Mouse (Mus musculus) kidney, embryonic 14.5 days (tissue): ENCODE measurements around the gene Pus7. TPM values are rescaled to one million over a fixed set of nuclear protein-coding genes. Genes with fewer than 3 reads are reported as not detected.

Experiments used
- ATAC-seq: fragments of 200-750 bp; cut with Nextera tagmentation; 2 replicates; pipeline ENCODE4 v1.8.0; 2017; ENCODE audit warnings: moderate number of reproducible peaks, mild to moderate bottlenecking, moderate TSS enrichment, moderate library complexity; ENCODE audit not compliant: low FRiP score, low TSS enrichment
- H3K27ac ChIP-seq: fragments of 300-500 bp; sonication (generic); 2 replicates; pipeline ENCODE4 v1.5.1; 2014; ENCODE audit warnings: low read depth, mild to moderate bottlenecking, low read length, moderate library complexity, mixed read lengths
- H3K27me3 ChIP-seq: fragments of 300-500 bp; sonication (generic); 2 replicates; pipeline ENCODE4 v1.6.1; 2014; ENCODE audit warnings: mild to moderate bottlenecking, low read length; ENCODE audit not compliant: control insufficient read depth, insufficient read depth
- H3K36me3 ChIP-seq: fragments of 300-500 bp; sonication (generic); 2 replicates; pipeline ENCODE4 v1.6.1; 2014; ENCODE audit warnings: low read length, mixed read lengths; ENCODE audit not compliant: control insufficient read depth, insufficient read depth
- H3K4me1 ChIP-seq: fragments of 300-500 bp; sonication (generic); 2 replicates; pipeline ENCODE4 v1.6.1; 2014; ENCODE audit warnings: low read length, mixed read lengths; ENCODE audit not compliant: control insufficient read depth, insufficient read depth
- H3K4me2 ChIP-seq: fragments of 300-500 bp; sonication (generic); replicated peaks from 2 replicates; pipeline ENCODE4 v1.6.1; 2014; ENCODE audit warnings: low read depth, mild to moderate bottlenecking, low read length
- H3K4me3 ChIP-seq: fragments of 300-500 bp; sonication (generic); 2 replicates; pipeline ENCODE4 v1.5.1; 2014; ENCODE audit warnings: mild to moderate bottlenecking, low read length
- H3K9ac ChIP-seq: fragments of 300-500 bp; sonication (generic); 2 replicates; pipeline ENCODE4 v1.6.1; 2014; ENCODE audit warnings: low read depth, mild to moderate bottlenecking, low read length, moderate library complexity
- H3K9me3 ChIP-seq: fragments of 300-500 bp; sonication (generic); 2 replicates; pipeline ENCODE4 v1.6.1; 2016; ENCODE audit warnings: low read length; ENCODE audit not compliant: control insufficient read depth
- WGBS: fragments of 180-500 bp; shearing (Covaris S2); extraction: QIAGEN DNeasy Blood & Tissue Kit; methylation state at CpG from one replicate; pipeline ENCODE4 v1.1.7; 2014; 5-methylcytosine and 5-hydroxymethylcytosine counted together
- polyA plus RNA-seq: library from polyadenylated mRNA; unstranded; fragments of >200 nt; fragmentation: Nextera tagmentation; extraction: Ambion mirVana; gene quantifications from 2 replicates; pipeline ENCODE4 v1.2.1, GENCODE M21; 2014

Pus7 gene
- polyA plus RNA-seq, 1 experiment from 2014 or later, result 41.4 TPM

- 78% methylated on average over 4 of the region's 4 CpGs for WGBS
- no peak overlapping the region for H3K4me2 ChIP-seq
- no peak for ATAC-seq
- H3K9ac ChIP-seq, result no peak overlapping the region
- no peaks in the 10 kb centered on the region for H3K27me3 ChIP-seq
- H3K9me3 ChIP-seq, result no peaks in the 10 kb centered on the region
- H3K27ac ChIP-seq, result no peak overlapping the region
- peaks cover 11% of the 10 kb centered on the region; the same call in 1 of the 2 replicates for H3K36me3 ChIP-seq
- no peak overlapping the region for H3K4me3 ChIP-seq
- H3K4me1 ChIP-seq, result no peaks in the 10 kb centered on the region
These were observed 5.6 kb upstream of the Pus7 start for GRCm38 (mm10) chr5:23789078-23789612.

- Histone ChIP-seq H3K27ac (no peak overlapping the region), H3K4me2 (peak overlapping the region; percentile 77), H3K9me3 (no peaks in the 10 kb centered on the region), H3K9ac (peak overlapping the region; percentile 89), H3K27me3 (no peaks in the 10 kb centered on the region), H3K36me3 (peaks cover 7% of the 10 kb centered on the region; the same call in 1 of the 2 replicates), H3K4me3 (peak overlapping the region; percentile 95), H3K4me1 (no peaks in the 10 kb centered on the region)
- no peak for ATAC-seq
- 40% methylated on average over 3 of the region's 3 CpGs for WGBS
These were observed 4.9 kb upstream of the Pus7 start for GRCm38 (mm10) chr5:23788390-23788830.

- peak within 1 kb of the TSS; percentile 89 for H3K9ac ChIP-seq
- peak within 1 kb of the TSS; percentile 95 for H3K4me3 ChIP-seq
- 3% methylated on average over 47 of the region's 47 CpGs for whole genome bisulfite sequencing
- no peaks in the 10 kb centered on the region for H3K4me1 ChIP-seq
- peak; percentile 78 for ATAC-seq
- 0 out of 2 replicates have a peak within 1 kb of the TSS, but pooled peaks have one; percentile 59 for H3K27ac ChIP-seq
- H3K27me3 ChIP-seq, result no peaks in the 10 kb centered on the region
- H3K36me3 ChIP-seq, result peaks cover 7% of the 10 kb centered on the region; the same call in 1 of the 2 replicates
- no peaks in the 10 kb centered on the region for H3K9me3 ChIP-seq
- H3K4me2 ChIP-seq, result peak within 1 kb of the TSS; percentile 77
These were observed 4.3 kb upstream of the Pus7 start, which contains the start of gene Rint1 for GRCm38 (mm10) chr5:23787536-23788389. TSS of gene Rint1 (plus strand) at chr5:23787711.

- Histone ChIP-seq H3K4me1 (peaks cover 13% of the 10 kb centered on the region; the same call in 1 of the 2 replicates), H3K9me3 (no peaks in the 10 kb centered on the region), H3K36me3 (no peaks in the 10 kb centered on the region; the same call in 1 of the 2 replicates), H3K27ac (no peak overlapping the region), H3K4me3 (peak overlapping the region; percentile 92), H3K9ac (peak overlapping the region; percentile 89), H3K27me3 (no peaks in the 10 kb centered on the region), H3K4me2 (peak overlapping the region; percentile 75)
- WGBS, result 47% methylated on average over 8 of the region's 8 CpGs
- ATAC-seq, result no peak
These were observed 1.3 kb downstream of the Pus7 start for GRCm38 (mm10) chr5:23782051-23782810.

GRCm38 (mm10) chr5:23781172-23781571, 2.3 kb downstream of the Pus7 start:
- 0 out of 2 replicates have a peak overlapping the region, but pooled peaks have one; percentile 7 for H3K9ac ChIP-seq
- H3K27ac ChIP-seq, result no peak overlapping the region
- 62% methylated on average over 4 of the region's 4 CpGs for WGBS
- peaks cover 13% of the 10 kb centered on the region; the same call in 1 of the 2 replicates for H3K4me1 ChIP-seq
- H3K27me3 ChIP-seq, result no peaks in the 10 kb centered on the region
- no peak overlapping the region for H3K4me2 ChIP-seq
- no peaks in the 10 kb centered on the region; the same call in 1 of the 2 replicates for H3K36me3 ChIP-seq
- H3K4me3 ChIP-seq, result no peak overlapping the region
- ATAC-seq, result no peak
- H3K9me3 ChIP-seq, result no peaks in the 10 kb centered on the region

- no peaks in the 10 kb centered on the region for H3K27me3 ChIP-seq
- ATAC-seq, result no peak
- H3K36me3 ChIP-seq, result peaks cover 2% of the 10 kb centered on the region; the same call in 1 of the 2 replicates
- no peak overlapping the region for H3K9ac ChIP-seq
- no peak overlapping the region for H3K27ac ChIP-seq
- no peaks in the 10 kb centered on the region for H3K9me3 ChIP-seq
- 87% methylated on average over 4 of the region's 4 CpGs for WGBS
- H3K4me1 ChIP-seq, result peaks cover 13% of the 10 kb centered on the region; the same call in 1 of the 2 replicates
- H3K4me3 ChIP-seq, result no peak overlapping the region
- no peak overlapping the region for H3K4me2 ChIP-seq
These were observed 3.0 kb downstream of the Pus7 start for GRCm38 (mm10) chr5:23780516-23780915.

- H3K27ac ChIP-seq, result no peak overlapping the region
- no peak for ATAC-seq
- no peak overlapping the region for H3K9ac ChIP-seq
- no peaks in the 10 kb centered on the region for H3K4me1 ChIP-seq
- no peak overlapping the region for H3K4me3 ChIP-seq
- no peaks in the 10 kb centered on the region for H3K27me3 ChIP-seq
- H3K4me2 ChIP-seq, result no peak overlapping the region
- peaks cover 30% of the 10 kb centered on the region for H3K36me3 ChIP-seq
- H3K9me3 ChIP-seq, result no peaks in the 10 kb centered on the region
- 87% methylated on average over 6 of the region's 6 CpGs for WGBS
These were observed 9.3 kb downstream of the Pus7 start for GRCm38 (mm10) chr5:23774186-23774585.

- Histone ChIP-seq H3K36me3 (peaks cover 55% of the 10 kb centered on the region), H3K4me1 (no peaks in the 10 kb centered on the region), H3K4me3 (no peak overlapping the region), H3K9me3 (no peaks in the 10 kb centered on the region), H3K9ac (no peak overlapping the region), H3K4me2 (0 out of 2 replicates have a peak overlapping the region, but pooled peaks have one; percentile 5), H3K27me3 (no peaks in the 10 kb centered on the region), H3K27ac (no peak overlapping the region)
- 37% methylated on average over 8 of the region's 8 CpGs for WGBS
- ATAC-seq, result no peak
These were observed 12.4 kb downstream of the Pus7 start for GRCm38 (mm10) chr5:23771105-23771504.
